Mouse (Mus musculus): ENCODE measurements around the gene Ddx6. TPM values are rescaled to one million over a fixed set of nuclear protein-coding genes. Genes with fewer than 3 reads are reported as not detected.

Ddx6 gene
- 100 to 1,000 TPM; 132 to 134 TPM for total RNA-seq (2023)

GRCm38 (mm10) chr9:44604779-44605615 lies at the start of gene Ddx6:
TSS of gene Ddx6 (plus strand) at chr9:44604892.

GRCm38 (mm10) chr9:44561597-44561996 lies 43.1 kb upstream of the Ddx6 start, which contains the start of gene Cxcr5:
TSS of gene Cxcr5 (minus strand) at chr9:44561877.

DNA sequence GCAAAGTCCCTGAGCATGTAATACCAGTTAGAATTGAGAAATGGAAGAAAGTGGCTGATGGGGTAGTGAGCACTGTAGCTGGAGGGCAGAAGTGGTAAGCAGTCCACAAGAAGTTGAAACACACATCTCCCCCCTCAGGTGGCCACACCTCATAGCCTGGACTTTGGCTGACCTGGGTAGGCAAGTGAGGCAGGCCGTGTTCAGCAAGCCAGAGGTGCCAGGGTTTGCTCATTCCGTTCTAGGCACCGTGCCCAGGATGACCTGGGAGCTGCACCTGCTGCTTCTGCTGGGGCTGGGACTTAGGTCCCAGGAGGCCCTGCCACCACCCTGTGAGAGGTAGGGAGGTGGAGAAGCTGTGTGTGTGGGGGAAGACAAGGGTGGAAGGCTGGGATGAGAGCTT lies 68.3 kb downstream of the Ddx6 start, which contains the start of gene Treh:
Gene Treh (plus strand): TSS at position 229 of the 400 bp plus-strand sequence.

Other genes with a start within 250 kb of the Ddx6 start
- gene Vps11, start 243.2 kb upstream of the Ddx6 start, total RNA-seq (2023), result 10 to 100 TPM; 42.6 to 42.7 TPM
- gene Hyou1, start 225.4 kb upstream of the Ddx6 start, total RNA-seq (2023), result 100 to 1,000 TPM; 109 TPM
- gene Slc37a4, start 208.0 kb upstream of the Ddx6 start, total RNA-seq (2023), result 10 to 100 TPM; 18.5 to 22.0 TPM
- 1,000 to 10,000 TPM; 1,774 to 1,864 TPM for gene Rps25, start 197.8 kb upstream of the Ddx6 start, total RNA-seq (2023)
- 10 to 100 TPM; 50.5 to 54.3 TPM for gene Trappc4, start 197.3 kb upstream of the Ddx6 start, total RNA-seq (2023)
- gene Ccdc84, start 186.3 kb upstream of the Ddx6 start, total RNA-seq (2023), result 10 to 100 TPM; 23.7 to 28.9 TPM
- not detected for gene Foxr1, start 163.8 kb upstream of the Ddx6 start, total RNA-seq (2023)
- gene Upk2, start 149.9 kb upstream of the Ddx6 start, total RNA-seq (2023), result not detected
- gene Bcl9l, start 122.1 kb upstream of the Ddx6 start, total RNA-seq (2023), result 10 to 100 TPM; 22.6 to 24.3 TPM
- gene Cxcr5, start 43.0 kb upstream of the Ddx6 start, total RNA-seq (2023), result 1 to 10 TPM in 1 of 2 experiments, under 1 TPM in 1; 0.27 to 1.2 TPM
- not detected for gene Treh, start 68.3 kb downstream of the Ddx6 start, total RNA-seq (2023)
- gene Phldb1, start 130.3 kb downstream of the Ddx6 start, total RNA-seq (2023), result 10 to 100 TPM in 1 of 2 experiments, 1 to 10 TPM in 1; 7.3 to 11.1 TPM
- gene Arcn1, start 163.0 kb downstream of the Ddx6 start, total RNA-seq (2023), result 100 to 1,000 TPM; 125 to 130 TPM
- 10 to 100 TPM; 37.6 to 48.1 TPM for gene Ift46, start 163.0 kb downstream of the Ddx6 start, total RNA-seq (2023)
- gene Tmem25, start 194.4 kb downstream of the Ddx6 start, total RNA-seq (2023), result 1 to 10 TPM in 1 of 2 experiments, under 1 TPM in 1; 0.70 to 1.2 TPM
- gene Ttc36, start 198.2 kb downstream of the Ddx6 start, total RNA-seq (2023), result 1 to 10 TPM in 1 of 2 experiments, under 1 TPM in 1; 0.82 to 1.5 TPM